Mouse (Mus musculus) MEL (cell line): ENCODE results near the gene OR5BS1P.
"Not testable (repeated sequence)": the region's sequence is repeated elsewhere in the genome, so short reads cannot be mapped to it uniquely, and the experiment has no call there.

Source experiments
- CTCF ChIP-seq, 3 experiments: IDR thresholded peaks in 2 of 3; conservative IDR thresholded peaks in 1 of 3; 2 replicates each; pipeline ENCODE4 v1.5.1; 2011 to 2012; ENCODE audit warnings: low read length in 3 of 3, low read depth in 2 of 3, mild to moderate bottlenecking in 2 of 3, improper control_type of control experiment in 1 of 3, inconsistent platforms in 1 of 3, mixed read lengths in 1 of 3, moderate library complexity in 1 of 3; ENCODE audit not compliant: control insufficient read depth in 1 of 3, insufficient read depth in 1 of 3, poor library complexity in 1 of 3, severe bottlenecking in 1 of 3
- GATA1 ChIP-seq: IDR thresholded peaks from 2 replicates; pipeline ENCODE4 v1.6.1; 2011; ENCODE audit warnings: low read depth, low read length, improper control_type of control experiment
- JUND ChIP-seq: IDR thresholded peaks from 2 replicates; pipeline ENCODE4 v1.6.1; 2011; ENCODE audit warnings: low read depth, mild to moderate bottlenecking, improper control_type of control experiment, low read length
- MAX ChIP-seq: IDR thresholded peaks from 2 replicates; pipeline ENCODE4 v1.6.1; 2011; ENCODE audit warnings: low read length, improper control_type of control experiment
- MAZ ChIP-seq: IDR thresholded peaks from 2 replicates; pipeline ENCODE4 v1.6.1; 2012; ENCODE audit warnings: low read depth, mild to moderate bottlenecking, inconsistent platforms, low read length, improper control_type of control experiment
- SMC3 ChIP-seq: IDR thresholded peaks from 2 replicates; pipeline ENCODE4 v1.6.1; 2011; ENCODE audit warnings: low read depth, low read length, improper control_type of control experiment
- TAL1 ChIP-seq: IDR thresholded peaks from 2 replicates; pipeline ENCODE4 v1.6.1; 2012; ENCODE audit warnings: mild to moderate bottlenecking, inconsistent platforms, low read length, moderate library complexity, mixed read lengths

GRCm38 (mm10) chr15:98514845-98515244 is 45.1 kb downstream of the OR5BS1P start:
- TF ChIP-seq SMC3; MAZ; CTCF (IDR thresholded peaks at IDR 0.05 in 2 of 3, conservative IDR thresholded peaks at IDR 0.05 in 1 of 3; ENCODE audit: control insufficient read depth in 1 of 3, insufficient read depth in 1 of 3, low read depth in 2 of 3, low read length in 3 of 3, poor library complexity in 1 of 3, severe bottlenecking in 1 of 3); JUND; TAL1; MAX: not testable (repeated sequence)
- TF ChIP-seq GATA1, result peak; percentile 39; the same call in 1 of the 2 replicates
